Mouse (Mus musculus) central nervous system, embryonic 18 days (tissue): ENCODE results near the gene Slc4a11. TPM values are rescaled to one million over a fixed set of nuclear protein-coding genes. Genes with fewer than 3 reads are reported as not detected.

ENCODE experiments used
- polyA plus RNA-seq: library from polyadenylated mRNA; depleted of rRNA; stranded (reverse); fragments of >200 nt; gene quantifications from 2 replicates; pipeline ENCODE4 v1.2.3, GENCODE M21; 2012; rRNA removed

Slc4a11 gene
- 1.0 and 1.1 TPM in 2 replicates for polyA plus RNA-seq

DNA sequence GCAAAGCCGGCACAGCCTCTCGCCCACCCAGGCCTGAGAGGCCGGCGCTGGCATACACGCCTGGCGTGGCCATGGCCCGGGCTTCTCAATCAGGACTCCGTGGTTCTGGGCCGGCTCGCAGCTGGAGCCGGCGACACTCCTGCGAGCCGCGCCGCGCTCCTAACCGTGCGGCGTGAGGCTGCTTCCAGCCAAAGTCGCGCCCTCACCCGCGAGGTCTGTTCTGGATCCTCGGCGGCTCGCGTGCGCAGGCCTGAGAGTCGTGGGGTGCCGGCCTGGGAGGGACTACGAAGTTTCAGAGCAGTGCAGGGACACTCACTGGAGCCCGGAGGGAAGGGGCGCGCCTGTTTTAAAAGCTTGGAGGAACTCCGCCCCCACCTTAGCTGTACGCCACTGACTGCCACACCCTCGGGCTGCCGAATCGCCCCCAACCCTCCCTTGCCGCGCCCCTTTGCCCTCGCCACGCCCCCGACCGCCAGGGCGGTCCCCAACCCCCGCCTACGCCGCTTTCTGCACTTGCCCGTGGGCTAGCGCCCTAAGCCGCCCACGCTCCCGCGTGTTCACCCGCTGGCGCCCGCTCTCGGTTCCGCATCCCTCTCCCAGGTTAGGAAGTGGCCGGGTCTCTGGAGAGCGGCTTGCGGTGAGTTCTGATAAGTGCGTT is at the start of gene Slc4a11:
Gene Slc4a11 (minus strand): TSS at position 367 of the 658 bp plus-strand sequence.

DNA sequence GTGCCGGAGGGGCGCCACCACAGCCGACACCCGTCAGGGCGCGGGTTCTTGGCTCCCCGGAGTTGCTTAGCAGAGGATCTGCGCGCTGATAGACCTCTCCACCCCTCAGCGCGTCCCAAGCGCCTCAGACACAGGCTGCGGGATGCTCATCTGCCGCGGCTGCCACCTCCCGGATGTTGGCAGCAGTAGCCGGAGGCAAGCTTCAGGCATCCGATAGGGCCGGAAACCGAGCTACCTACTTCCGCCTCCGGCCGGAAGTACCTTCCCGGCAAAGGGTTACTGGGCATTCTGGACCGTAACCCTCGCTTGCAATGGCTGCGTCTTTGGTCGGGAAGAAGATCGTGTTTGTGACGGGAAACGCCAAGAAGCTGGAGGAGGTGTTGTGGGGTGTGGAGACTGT is 29.8 kb downstream of the Slc4a11 start, which contains the start of gene Itpa:
Gene Itpa (plus strand): TSS at position 52 of the 400 bp plus-strand sequence.

DNA sequence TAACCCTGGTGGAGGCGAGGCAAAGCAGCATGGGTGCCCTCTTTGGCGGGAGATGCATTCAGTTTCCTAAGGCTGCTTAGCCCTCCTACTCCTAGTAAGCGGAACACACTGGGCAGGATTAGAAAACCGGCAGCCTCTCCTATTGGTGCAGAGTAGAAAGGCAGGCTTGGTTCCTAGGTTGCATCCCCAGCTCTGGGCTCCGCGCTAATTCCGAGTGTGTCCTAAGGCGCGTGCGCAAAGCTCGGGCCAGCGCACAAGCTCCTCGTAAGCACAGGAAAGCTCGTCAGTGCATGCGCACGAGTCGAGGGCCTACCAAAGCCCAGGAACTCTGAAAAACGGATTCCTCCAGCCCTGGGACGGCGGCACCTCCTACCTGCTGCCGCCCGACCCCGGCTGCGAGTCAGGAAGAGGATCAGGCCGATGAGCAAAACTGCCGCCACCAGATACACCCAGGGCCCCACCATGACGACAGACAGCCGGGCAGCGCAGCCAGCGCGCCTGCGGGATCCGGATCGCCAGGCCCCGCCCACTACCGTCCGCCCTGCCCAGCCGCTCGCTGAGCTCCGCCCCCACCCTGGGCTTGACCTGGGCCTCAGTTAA is 33.1 kb downstream of the Slc4a11 start, which contains the start of gene Ddrgk1:
Gene Ddrgk1 (minus strand): TSS at position 558 of the 600 bp plus-strand sequence.

GRCm38 (mm10) chr2:130642684-130643369 is 54.5 kb downstream of the Slc4a11 start, which contains the start of gene Lzts3:
Gene Lzts3, minus strand, starts transcription at chr2:130642803.

Other genes starting within 250 kb of the Slc4a11 start
- 154 and 156 TPM in 2 replicates for gene Ptpra, start 247.2 kb downstream of the Slc4a11 start, polyA plus RNA-seq
- 76.3 and 83.1 TPM in 2 replicates for gene Mrps26, start 133.8 kb downstream of the Slc4a11 start, polyA plus RNA-seq
- 4.0 and 4.2 TPM in 2 replicates for gene Oxt, start 121.3 kb downstream of the Slc4a11 start, polyA plus RNA-seq
- gene Avp, start 115.0 kb downstream of the Slc4a11 start, polyA plus RNA-seq, result 40.9 and 60.2 TPM in 2 replicates
- gene Fastkd5, start 67.5 kb downstream of the Slc4a11 start, polyA plus RNA-seq, result 4.5 and 4.9 TPM in 2 replicates
- gene Ubox5, start 67.5 kb downstream of the Slc4a11 start, polyA plus RNA-seq, result 8.1 and 8.2 TPM in 2 replicates
- 38.5 and 38.8 TPM in 2 replicates for gene Lzts3, start 54.7 kb downstream of the Slc4a11 start, polyA plus RNA-seq
- gene Ddrgk1, start 32.9 kb downstream of the Slc4a11 start, polyA plus RNA-seq, result 56.4 and 63.3 TPM in 2 replicates
- 96.6 and 106 TPM in 2 replicates for gene Itpa, start 29.9 kb downstream of the Slc4a11 start, polyA plus RNA-seq
- gene 4930402H24Rik, start 208.9 kb upstream of the Slc4a11 start, polyA plus RNA-seq, result 75.5 and 79.2 TPM in 2 replicates
- 37.4 TPM in 2 replicates for gene Atrn, start 209.0 kb upstream of the Slc4a11 start, polyA plus RNA-seq